Mouse (Mus musculus): ENCODE results near the gene Gsdma3. TPM values are rescaled to one million over a fixed set of nuclear protein-coding genes. Genes with fewer than 3 reads are reported as not detected.
"Not testable (repeated sequence)": the region's sequence is repeated elsewhere in the genome, so short reads cannot be mapped to it uniquely, and the experiment has no call there.

Gene Gsdma3
- polyA plus RNA-seq, 1 experiment from 2014 or later: not detected

- 77% methylated on average over 5 of the region's 5 CpGs for WGBS
- H3K4me2 ChIP-seq (ENCODE audit: low read length): no peak overlapping the region
- H3K4me3 ChIP-seq (ENCODE audit: low read length): no peak overlapping the region
- H3K4me1 ChIP-seq (ENCODE audit: control insufficient read depth, insufficient read depth, low read depth, low read length): no peaks in the 10 kb centered on the region
- no peaks in the 10 kb centered on the region for H3K27me3 ChIP-seq (replicated peaks; ENCODE audit: control insufficient read depth, insufficient read depth, low read length)
- no peak overlapping the region for H3K27ac ChIP-seq (ENCODE audit: low read depth, low read length)
- no peaks in the 10 kb centered on the region for H3K36me3 ChIP-seq (ENCODE audit: control insufficient read depth, insufficient read depth, low read length)
- no peak for ATAC-seq
- H3K9ac ChIP-seq (ENCODE audit: low read depth, low read length): no peak overlapping the region
- no peaks in the 10 kb centered on the region for H3K9me3 ChIP-seq (ENCODE audit: control insufficient read depth, low read length)
Measured at GRCm38 (mm10) chr11:98640091-98640490, 13.9 kb downstream of the Gsdma3 start.

DNA sequence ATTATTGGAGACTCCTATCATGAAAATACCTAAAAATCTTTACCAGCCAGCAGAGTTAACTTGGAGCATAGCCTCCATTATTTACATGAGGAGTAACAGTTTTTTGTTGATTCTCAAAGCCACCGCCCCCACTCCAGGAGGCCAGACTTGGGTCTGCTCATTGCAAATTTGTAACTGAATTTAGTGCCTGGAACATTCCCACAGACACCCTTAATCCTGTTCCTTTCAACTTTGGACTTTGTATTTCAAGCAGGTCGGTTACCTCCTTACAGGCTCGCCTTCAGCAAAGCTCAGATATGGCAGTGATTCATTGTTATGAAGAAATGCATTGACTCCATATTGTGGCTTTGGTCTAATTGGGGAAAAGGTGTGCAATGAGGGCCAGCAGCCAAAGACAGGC lies 18.6 kb downstream of the Gsdma3 start:
- no peak overlapping the region for H3K27ac ChIP-seq (ENCODE audit: low read depth, low read length)
- H3K27me3 ChIP-seq (replicated peaks; ENCODE audit: control insufficient read depth, insufficient read depth, low read length): no peaks in the 10 kb centered on the region
- no peak overlapping the region for H3K4me3 ChIP-seq (ENCODE audit: low read length)
- no peaks in the 10 kb centered on the region for H3K36me3 ChIP-seq (ENCODE audit: control insufficient read depth, insufficient read depth, low read length)
- 87% methylated on average over 3 of the region's 3 CpGs for WGBS
- H3K9me3 ChIP-seq (ENCODE audit: control insufficient read depth, low read length): no peaks in the 10 kb centered on the region
- H3K4me1 ChIP-seq (ENCODE audit: control insufficient read depth, insufficient read depth, low read depth, low read length): no peaks in the 10 kb centered on the region
- H3K4me2 ChIP-seq (ENCODE audit: low read length): no peak overlapping the region
- no peak overlapping the region for H3K9ac ChIP-seq (ENCODE audit: low read depth, low read length)
- ATAC-seq: no peak

DNA sequence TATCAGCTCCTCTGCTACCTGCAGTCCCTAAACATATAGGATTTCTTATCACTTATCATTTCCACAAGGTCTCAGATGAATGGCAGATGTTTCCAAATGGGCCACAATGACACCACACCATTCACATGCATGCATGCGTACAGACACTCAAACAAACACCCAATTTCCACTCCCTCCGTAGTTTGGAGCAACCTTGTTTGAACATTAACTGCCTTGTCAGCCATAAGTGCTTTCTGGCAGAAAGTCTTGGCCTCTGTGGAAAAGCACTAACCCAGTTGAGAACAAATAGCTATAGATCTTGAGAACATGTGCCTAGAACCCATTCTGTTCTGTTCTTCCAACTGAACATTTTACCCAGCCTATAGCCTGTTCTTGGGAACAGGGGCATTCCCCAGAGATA lies 19.8 kb downstream of the Gsdma3 start:
- no peaks in the 10 kb centered on the region for H3K36me3 ChIP-seq (ENCODE audit: control insufficient read depth, insufficient read depth, low read length)

GRCm38 (mm10) chr11:98646459-98646858 lies 20.3 kb downstream of the Gsdma3 start, which contains the start of gene Gsdma2:
Gene Gsdma2 (plus strand): TSS chr11:98646759.
- WGBS: 62% methylated on average over 2 of the region's 2 CpGs

More for the DNA sequence above, 19.8 kb downstream of the Gsdma3 start:
- H3K27me3 ChIP-seq (replicated peaks; ENCODE audit: control insufficient read depth, insufficient read depth, low read length): no peaks in the 10 kb centered on the region
- no peaks in the 10 kb centered on the region for H3K4me1 ChIP-seq (ENCODE audit: control insufficient read depth, insufficient read depth, low read depth, low read length)
- no peak overlapping the region for H3K4me3 ChIP-seq (ENCODE audit: low read length)
- no peak for ATAC-seq
- 77% methylated on average over 2 of the region's 2 CpGs for WGBS
- H3K9ac ChIP-seq (ENCODE audit: low read depth, low read length): no peak overlapping the region
- H3K4me2 ChIP-seq (ENCODE audit: low read length): no peak overlapping the region
- no peak overlapping the region for H3K27ac ChIP-seq (ENCODE audit: low read depth, low read length)
- no peaks in the 10 kb centered on the region for H3K9me3 ChIP-seq (ENCODE audit: control insufficient read depth, low read length)

DNA sequence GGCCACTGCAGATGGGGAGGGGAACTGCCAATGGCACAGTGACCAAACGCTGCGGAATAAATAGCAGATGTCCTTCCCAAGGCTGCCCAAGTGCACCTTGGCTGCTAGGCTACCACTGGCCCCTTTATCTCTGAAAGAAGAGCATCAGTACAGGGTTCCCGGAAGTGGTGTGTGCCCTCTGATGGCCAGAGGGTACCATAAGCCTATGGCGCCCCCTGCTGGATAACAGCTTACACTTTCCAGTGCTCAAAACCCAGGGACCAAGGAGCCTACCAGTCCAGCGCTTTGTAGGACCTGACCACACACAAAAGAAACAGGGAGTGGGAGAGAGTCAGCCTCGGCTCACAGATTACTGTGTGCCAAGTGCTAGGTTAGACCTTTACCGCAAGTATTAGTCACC lies 28.9 kb downstream of the Gsdma3 start:
- H3K4me3 ChIP-seq (ENCODE audit: low read length); H3K36me3 ChIP-seq (ENCODE audit: control insufficient read depth, insufficient read depth, low read length); H3K9me3 ChIP-seq (ENCODE audit: control insufficient read depth, low read length); H3K4me2 ChIP-seq (ENCODE audit: low read length); H3K4me1 ChIP-seq (ENCODE audit: control insufficient read depth, insufficient read depth, low read depth, low read length); H3K27me3 ChIP-seq (replicated peaks; ENCODE audit: control insufficient read depth, insufficient read depth, low read length); H3K9ac ChIP-seq (ENCODE audit: low read depth, low read length); ATAC-seq; H3K27ac ChIP-seq (ENCODE audit: low read depth, low read length): not testable (repeated sequence)
- WGBS: 12% methylated on average over 7 of the region's 7 CpGs

More at GRCm38 (mm10) chr11:98646459-98646858, 20.3 kb downstream of the Gsdma3 start, which contains the start of gene Gsdma2:
- no peaks in the 10 kb centered on the region for H3K27me3 ChIP-seq (replicated peaks; ENCODE audit: control insufficient read depth, insufficient read depth, low read length)
- no peak within 1 kb of the TSS for H3K9ac ChIP-seq (ENCODE audit: low read depth, low read length)
- no peak within 1 kb of the TSS for H3K27ac ChIP-seq (ENCODE audit: low read depth, low read length)
- no peaks in the 10 kb centered on the region for H3K4me1 ChIP-seq (ENCODE audit: control insufficient read depth, insufficient read depth, low read depth, low read length)
- H3K4me3 ChIP-seq (ENCODE audit: low read length): no peak within 1 kb of the TSS
- no peak for ATAC-seq
- no peaks in the 10 kb centered on the region for H3K36me3 ChIP-seq (ENCODE audit: control insufficient read depth, insufficient read depth, low read length)
- no peaks in the 10 kb centered on the region for H3K9me3 ChIP-seq (ENCODE audit: control insufficient read depth, low read length)
- H3K4me2 ChIP-seq (ENCODE audit: low read length): no peak within 1 kb of the TSS

- H3K4me3 ChIP-seq (ENCODE audit: low read length): no peak overlapping the region
- no peaks in the 10 kb centered on the region for H3K9me3 ChIP-seq (ENCODE audit: control insufficient read depth, low read length)
- H3K9ac ChIP-seq (ENCODE audit: low read depth, low read length): 0 out of 2 replicates have a peak overlapping the region, but pooled peaks have one; percentile 13
- no peak overlapping the region for H3K27ac ChIP-seq (ENCODE audit: low read depth, low read length)
- ATAC-seq: peak; percentile 74; the same call in 1 of the 2 replicates
- peak overlapping the region; percentile 37 for H3K4me2 ChIP-seq (ENCODE audit: low read length)
- no peaks in the 10 kb centered on the region for H3K4me1 ChIP-seq (ENCODE audit: control insufficient read depth, insufficient read depth, low read depth, low read length)
- H3K27me3 ChIP-seq (replicated peaks; ENCODE audit: control insufficient read depth, insufficient read depth, low read length): no peaks in the 10 kb centered on the region
- H3K36me3 ChIP-seq (ENCODE audit: control insufficient read depth, insufficient read depth, low read length): no peaks in the 10 kb centered on the region
- WGBS: 4% methylated on average over 6 of the region's 6 CpGs
Measured at GRCm38 (mm10) chr11:98660517-98660916, 34.4 kb downstream of the Gsdma3 start.

GRCm38 (mm10) chr11:98664091-98664490 lies 37.9 kb downstream of the Gsdma3 start, which contains the start of gene Gsdma:
Gene Gsdma (plus strand): TSS chr11:98664351.
- H3K27ac ChIP-seq (ENCODE audit: low read depth, low read length): no peak within 1 kb of the TSS
- ATAC-seq: no peak
- no peaks in the 10 kb centered on the region for H3K4me1 ChIP-seq (ENCODE audit: control insufficient read depth, insufficient read depth, low read depth, low read length)
- H3K9ac ChIP-seq (ENCODE audit: low read depth, low read length): no peak within 1 kb of the TSS
- no peak within 1 kb of the TSS for H3K4me3 ChIP-seq (ENCODE audit: low read length)
- 34% methylated on average over 4 of the region's 4 CpGs for WGBS
- no peaks in the 10 kb centered on the region for H3K36me3 ChIP-seq (ENCODE audit: control insufficient read depth, insufficient read depth, low read length)
- no peak within 1 kb of the TSS for H3K4me2 ChIP-seq (ENCODE audit: low read length)
- 0 out of 2 replicates have a peak, but pooled peaks cover 4% of the 10 kb centered on the region for H3K27me3 ChIP-seq (replicated peaks; ENCODE audit: control insufficient read depth, insufficient read depth, low read length)
- no peaks in the 10 kb centered on the region for H3K9me3 ChIP-seq (ENCODE audit: control insufficient read depth, low read length)

DNA sequence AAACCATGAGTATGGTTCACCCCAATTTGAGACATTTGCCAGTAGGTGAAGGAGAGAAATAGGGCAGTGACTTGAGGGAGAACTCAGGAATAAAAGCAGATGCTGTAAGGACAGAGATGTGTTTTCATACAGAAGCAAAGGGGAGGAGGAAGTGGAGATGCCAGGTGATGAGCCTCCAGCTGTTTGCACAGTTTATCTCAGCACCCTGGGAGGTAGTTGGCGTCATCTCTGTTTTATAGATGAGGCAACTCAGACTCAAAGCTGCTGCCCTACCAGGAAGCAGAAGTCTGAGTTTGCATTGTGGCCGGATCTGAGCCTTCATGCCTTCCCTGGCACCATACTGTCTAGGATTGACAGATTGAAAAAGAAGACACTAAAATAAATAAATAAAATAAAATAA lies 42.8 kb downstream of the Gsdma3 start:
- Histone ChIP-seq H3K27me3 (replicated peaks; ENCODE audit: control insufficient read depth, insufficient read depth, low read length) (0 out of 2 replicates have a peak, but pooled peaks cover 4% of the 10 kb centered on the region), H3K36me3 (ENCODE audit: control insufficient read depth, insufficient read depth, low read length) (no peaks in the 10 kb centered on the region), H3K4me2 (ENCODE audit: low read length) (no peak overlapping the region), H3K4me1 (ENCODE audit: control insufficient read depth, insufficient read depth, low read depth, low read length) (no peaks in the 10 kb centered on the region), H3K9ac (ENCODE audit: low read depth, low read length) (no peak overlapping the region), H3K27ac (ENCODE audit: low read depth, low read length) (no peak overlapping the region), H3K9me3 (ENCODE audit: control insufficient read depth, low read length) (no peaks in the 10 kb centered on the region), H3K4me3 (ENCODE audit: low read length) (no peak overlapping the region)
- ATAC-seq: no peak
- 65% methylated on average over 2 of the region's 2 CpGs for WGBS

DNA sequence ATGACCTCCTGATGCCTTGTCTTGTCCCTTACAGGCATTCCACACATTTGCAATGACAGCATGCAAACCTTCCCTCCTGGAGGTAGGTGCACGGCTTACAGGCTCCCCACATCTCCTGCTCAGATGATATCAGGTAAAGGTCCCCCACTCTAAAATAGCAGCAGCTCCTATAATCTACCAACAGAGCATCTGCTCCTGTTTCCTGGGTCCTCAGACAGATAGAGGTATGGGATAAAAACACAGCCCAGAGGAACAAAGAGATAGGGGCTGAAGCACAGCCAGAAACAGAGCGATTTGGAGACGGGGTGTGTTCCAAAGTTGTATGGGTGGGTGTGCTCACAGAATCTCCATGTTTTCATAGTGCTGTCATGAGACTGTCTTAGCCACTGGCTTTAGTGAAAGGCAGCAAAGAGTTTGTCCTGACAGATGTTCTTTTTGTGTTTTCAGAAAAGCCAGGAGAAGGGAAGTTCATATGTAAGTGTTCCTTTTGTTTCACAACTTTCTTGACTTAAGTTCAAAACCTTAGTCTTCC lies 45.2 kb downstream of the Gsdma3 start:
- H3K4me1 ChIP-seq (ENCODE audit: control insufficient read depth, insufficient read depth, low read depth, low read length): no peaks in the 10 kb centered on the region
- H3K27ac ChIP-seq (ENCODE audit: low read depth, low read length): no peak overlapping the region
- H3K4me2 ChIP-seq (ENCODE audit: low read length): no peak overlapping the region
- H3K4me3 ChIP-seq (ENCODE audit: low read length): no peak overlapping the region
- ATAC-seq: no peak
- no peaks in the 10 kb centered on the region for H3K36me3 ChIP-seq (ENCODE audit: control insufficient read depth, insufficient read depth, low read length)
- H3K27me3 ChIP-seq (replicated peaks; ENCODE audit: control insufficient read depth, insufficient read depth, low read length): 0 out of 2 replicates have a peak, but pooled peaks cover 4% of the 10 kb centered on the region
- no peaks in the 10 kb centered on the region for H3K9me3 ChIP-seq (ENCODE audit: control insufficient read depth, low read length)
- no peak overlapping the region for H3K9ac ChIP-seq (ENCODE audit: low read depth, low read length)
- 73% methylated on average over 3 of the region's 3 CpGs for whole genome bisulfite sequencing
